Comparison of ENCODE assay signal across 8 mouse cellular contexts in the genomic region with DNA sequence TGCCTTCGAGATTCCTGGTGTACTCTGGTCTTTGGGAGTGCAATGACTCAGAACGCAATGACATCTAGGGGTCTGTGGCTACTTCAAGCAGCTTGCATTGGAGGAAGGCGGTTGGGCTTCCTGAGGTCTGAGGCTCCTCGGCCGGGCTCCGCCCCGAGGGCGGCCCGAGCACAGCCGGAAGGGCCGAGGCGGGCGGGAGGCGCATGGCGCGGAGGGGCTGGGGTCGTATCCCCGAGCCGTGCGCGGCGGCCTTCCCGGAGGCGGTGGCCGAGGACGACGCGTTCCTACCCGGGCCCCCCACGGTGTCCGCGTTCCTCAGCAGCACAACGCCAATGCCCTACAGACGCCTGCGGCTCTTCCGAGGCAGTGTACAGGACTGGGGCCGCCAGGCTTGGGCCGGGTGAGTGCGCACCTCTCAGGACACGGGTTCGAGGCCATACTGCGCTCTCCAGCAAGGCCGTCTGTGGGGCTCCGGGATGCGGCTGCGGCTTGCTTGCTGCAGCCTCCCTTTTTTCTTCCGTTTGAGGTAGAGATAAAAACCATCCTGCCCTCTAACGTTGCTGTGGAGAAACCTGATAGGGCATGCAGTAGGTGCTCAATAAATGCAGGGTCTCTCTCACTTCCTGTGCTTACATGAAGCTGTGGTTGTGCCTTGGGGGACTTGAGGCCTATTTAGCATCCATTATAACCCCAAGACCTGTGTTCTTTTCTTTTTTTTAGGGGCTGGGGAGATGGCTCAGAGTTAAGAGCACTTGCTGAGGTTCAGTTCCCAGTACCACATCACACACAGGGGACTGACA. TPM values are rescaled to one million over a fixed set of nuclear protein-coding genes. Genes with fewer than 3 reads are reported as not detected.
A peak's percentile ranks its signal among the peaks of the same experiment; 100 is the strongest.
DNase-seq lines count a peak whose midpoint lies in the region; ATAC-seq and TF ChIP-seq lines count a peak whose summit lies in the region.

No protein-coding gene starts in this region.

- peak overlapping the region; percentile 42; the same call in 1 of the 2 replicates for H3K27ac ChIP-seq in kidney, embryonic 14.5 days (ENCODE audit: low read depth, low read length)
- peak overlapping the region; percentile 43; the same call in 1 of the 2 replicates for H3K27ac ChIP-seq in bone marrow, adult 2 months (ENCODE audit: control insufficient read depth, insufficient read depth, low read depth, low read length, poor library complexity)
- no peak overlapping the region for H3K27ac ChIP-seq in heart, embryonic 12.5 days (ENCODE audit: poor library complexity, severe bottlenecking)
- no peak overlapping the region for H3K27ac ChIP-seq in midbrain, embryonic 11.5 days (ENCODE audit: low read depth, low read length)

- H3K9me3 ChIP-seq in kidney, embryonic 14.5 days (ENCODE audit: control insufficient read depth, low read length): no peaks in the 10 kb centered on the region
- no peaks in the 10 kb centered on the region for H3K9me3 ChIP-seq in heart, embryonic 12.5 days (replicated peaks)
- H3K9me3 ChIP-seq in midbrain, embryonic 11.5 days (ENCODE audit: control insufficient read depth, low read length): no peaks in the 10 kb centered on the region

- H3K9ac ChIP-seq in kidney, embryonic 14.5 days (ENCODE audit: low read depth, low read length): peak overlapping the region; percentile 58
- peak overlapping the region; percentile 55 for H3K9ac ChIP-seq in heart, embryonic 12.5 days
- H3K9ac ChIP-seq in midbrain, embryonic 11.5 days (ENCODE audit: low read length): no peak overlapping the region

- peak; percentile 50; the same call in 1 of the 2 replicates for TF ChIP-seq POLR2A in bone marrow, adult 2 months (IDR thresholded peaks at IDR 0.05; ENCODE audit: borderline replicate concordance, control insufficient read depth, low read depth, low read length)

- TF ChIP-seq CTCF in bone marrow, adult 2 months (IDR thresholded peaks at IDR 0.05; ENCODE audit: control insufficient read depth, insufficient read depth, low read length): no peak

- WGBS in kidney, embryonic 14.5 days: 6% methylated on average over 48 of the region's 48 CpGs
- WGBS in bone marrow, adult 2 months: 1% methylated on average over 48 of the region's 48 CpGs
- WGBS in heart, embryonic 12.5 days: 5% methylated on average over 48 of the region's 48 CpGs
- 7% methylated on average over 47 of the region's 48 CpGs for WGBS in midbrain, embryonic 11.5 days

- no peak for DNase-seq in kidney, adult 9 months
- DNase-seq in kidney, postnatal 36 days: peak; percentile 36 to 65
- peak; percentile 85 for DNase-seq in midbrain, embryonic 11.5 days (ENCODE audit: low spot score, missing footprints)
- DNase-seq in right cerebral cortex, postnatal 4 days: no peak
- no peak for DNase-seq in layer of hippocampus, adult 18-20 months (ENCODE audit: low spot score in 2 of 2)

- peak overlapping the region; percentile 49 for H3K4me2 ChIP-seq in kidney, embryonic 14.5 days (replicated peaks; ENCODE audit: low read depth, low read length)
- H3K4me2 ChIP-seq in heart, embryonic 12.5 days: peak overlapping the region; percentile 71
- H3K4me2 ChIP-seq in midbrain, embryonic 11.5 days: peak overlapping the region; percentile 19

- no peaks in the 10 kb centered on the region for H3K36me3 ChIP-seq in kidney, embryonic 14.5 days (ENCODE audit: control insufficient read depth, insufficient read depth, low read length)
- H3K36me3 ChIP-seq in heart, embryonic 12.5 days: no peaks in the 10 kb centered on the region
- no peaks in the 10 kb centered on the region for H3K36me3 ChIP-seq in midbrain, embryonic 11.5 days (ENCODE audit: control insufficient read depth, insufficient read depth, low read length)

- H3K27me3 ChIP-seq in kidney, embryonic 14.5 days (ENCODE audit: control insufficient read depth, insufficient read depth, low read length): peaks cover 4% of the 10 kb centered on the region; the same call in 1 of the 2 replicates
- H3K27me3 ChIP-seq in heart, embryonic 12.5 days (replicated peaks): 0 out of 2 replicates have a peak, but pooled peaks cover 12% of the 10 kb centered on the region
- H3K27me3 ChIP-seq in midbrain, embryonic 11.5 days (ENCODE audit: control insufficient read depth, insufficient read depth, low read length): peaks cover 20% of the 10 kb centered on the region

- 0 out of 2 replicates have a peak, but pooled peaks cover 19% of the 10 kb centered on the region for H3K4me1 ChIP-seq in kidney, embryonic 14.5 days (ENCODE audit: control insufficient read depth, insufficient read depth, low read length)
- H3K4me1 ChIP-seq in bone marrow, adult 2 months (ENCODE audit: control insufficient read depth, insufficient read depth, low read length): peaks cover 6% of the 10 kb centered on the region
- peaks cover 54% of the 10 kb centered on the region for H3K4me1 ChIP-seq in heart, embryonic 12.5 days (replicated peaks)
- H3K4me1 ChIP-seq in midbrain, embryonic 11.5 days (ENCODE audit: control insufficient read depth, insufficient read depth, low read length): no peaks in the 10 kb centered on the region

- peak overlapping the region; percentile 41 for H3K4me3 ChIP-seq in kidney, embryonic 14.5 days (ENCODE audit: low read length)
- H3K4me3 ChIP-seq in bone marrow, adult 2 months (replicated peaks; ENCODE audit: control insufficient read depth, low read depth, low read length): peak overlapping the region; percentile 61
- H3K4me3 ChIP-seq in heart, embryonic 12.5 days: peak overlapping the region; percentile 48
- peak overlapping the region; percentile 13; the same call in 1 of the 2 replicates for H3K4me3 ChIP-seq in midbrain, embryonic 11.5 days (ENCODE audit: low read depth, low read length)

- ATAC-seq in kidney, embryonic 14.5 days (ENCODE audit: low FRiP score, low TSS enrichment): peak; percentile 52
- ATAC-seq in heart, embryonic 12.5 days (ENCODE audit: insufficient number of reproducible peaks, low FRiP score): 0 out of 2 replicates have a peak, but pooled peaks have one; percentile 34
- ATAC-seq in midbrain, embryonic 11.5 days (ENCODE audit: low FRiP score): no peak

RNA-seq across cellular contexts. Expression of a gene that starts 16.1 kb away (rescaled TPM):
- 13.7 and 14.0 TPM in 2 replicates for polyA plus RNA-seq in kidney, embryonic 14.5 days (2014; fragmentation: Nextera tagmentation; extraction: Ambion mirVana)
- polyA plus RNA-seq in bone marrow, adult 2 months (2011; ENCODE audit: insufficient read depth, insufficient read length, low replicate concordance, missing spikeins): 6.5 and 7.9 TPM in 2 replicates
- polyA plus RNA-seq in heart, embryonic 12.5 days (2016; fragmentation: Nextera tagmentation; extraction: Ambion mirVana): 10.1 and 10.2 TPM in 2 replicates
- polyA plus RNA-seq in midbrain, embryonic 11.5 days (2014; fragmentation: Nextera tagmentation; extraction: Ambion mirVana): 5.0 and 6.5 TPM in 2 replicates
- 10 to 100 TPM; 83.4 to 86.6 TPM for total RNA-seq in layer of hippocampus, adult 18-20 months (2021)

RNA-seq across cellular contexts. Expression of a gene that starts 31.8 kb away (rescaled TPM):
- polyA plus RNA-seq in kidney, embryonic 14.5 days (2014; fragmentation: Nextera tagmentation; extraction: Ambion mirVana): 366 and 377 TPM in 2 replicates
- 29.6 and 51.1 TPM in 2 replicates for polyA plus RNA-seq in bone marrow, adult 2 months (2011; ENCODE audit: insufficient read depth, insufficient read length, low replicate concordance, missing spikeins)
- polyA plus RNA-seq in heart, embryonic 12.5 days (2016; fragmentation: Nextera tagmentation; extraction: Ambion mirVana): 232 and 241 TPM in 2 replicates
- 297 and 318 TPM in 2 replicates for polyA plus RNA-seq in midbrain, embryonic 11.5 days (2014; fragmentation: Nextera tagmentation; extraction: Ambion mirVana)
- 100 to 1,000 TPM; 163 TPM for total RNA-seq in layer of hippocampus, adult 18-20 months (2021)

RNA-seq across cellular contexts. Expression of a gene that starts 50.6 kb away (rescaled TPM):
- 5.6 and 8.7 TPM in 2 replicates for polyA plus RNA-seq in kidney, embryonic 14.5 days (2014; fragmentation: Nextera tagmentation; extraction: Ambion mirVana)
- 15.0 and 27.9 TPM in 2 replicates for polyA plus RNA-seq in bone marrow, adult 2 months (2011; ENCODE audit: insufficient read depth, insufficient read length, low replicate concordance, missing spikeins)
- polyA plus RNA-seq in heart, embryonic 12.5 days (2016; fragmentation: Nextera tagmentation; extraction: Ambion mirVana): 15.3 and 17.5 TPM in 2 replicates
- 6.1 and 7.1 TPM in 2 replicates for polyA plus RNA-seq in midbrain, embryonic 11.5 days (2014; fragmentation: Nextera tagmentation; extraction: Ambion mirVana)
- total RNA-seq in layer of hippocampus, adult 18-20 months (2021): 10 to 100 TPM; 13.5 to 15.3 TPM

RNA-seq across cellular contexts. Expression of a gene that starts 57.5 kb away (rescaled TPM):
- 26.8 and 34.2 TPM in 2 replicates for polyA plus RNA-seq in kidney, embryonic 14.5 days (2014; fragmentation: Nextera tagmentation; extraction: Ambion mirVana)
- 24.7 and 35.1 TPM in 2 replicates for polyA plus RNA-seq in bone marrow, adult 2 months (2011; ENCODE audit: insufficient read depth, insufficient read length, low replicate concordance, missing spikeins)
- polyA plus RNA-seq in heart, embryonic 12.5 days (2016; fragmentation: Nextera tagmentation; extraction: Ambion mirVana): 46.7 and 49.6 TPM in 2 replicates
- 20.0 and 26.3 TPM in 2 replicates for polyA plus RNA-seq in midbrain, embryonic 11.5 days (2014; fragmentation: Nextera tagmentation; extraction: Ambion mirVana)
- total RNA-seq in layer of hippocampus, adult 18-20 months (2021): 10 to 100 TPM; 58.3 to 61.5 TPM

Comparison
In these comparisons a context has a peak if more than half of its experiments do, and no peak if none do; other contexts are left out.
1. DNase-seq: peak in kidney, postnatal 36 days (2 of 2) and midbrain, embryonic 11.5 days (single experiment); none in kidney, adult 9 months (single experiment), right cerebral cortex, postnatal 4 days (single experiment) and layer of hippocampus, adult 18-20 months (0 of 2).
2. H3K27ac ChIP-seq: peak in kidney, embryonic 14.5 days (single experiment) and bone marrow, adult 2 months (single experiment); none in heart, embryonic 12.5 days (single experiment) and midbrain, embryonic 11.5 days (single experiment).
3. H3K4me2 ChIP-seq: peak in every context shown above with its lines; median percentile 71 in heart, embryonic 12.5 days; 49 in kidney, embryonic 14.5 days; 19 in midbrain, embryonic 11.5 days.
4. Peak in every context shown above with its lines, with median percentiles within 50 percentile points of each other: H3K4me3 ChIP-seq.